Mouse (Mus musculus) lung, postnatal 0 days (tissue): ENCODE measurements at regions not wholly inside any gene's neighbourhood (a gene's known extent, or its start where the extent isn't known, plus 50 kb on each side); places are given as distances from the start of the nearest gene placed in this dataset.

Experiments
- CTCF ChIP-seq: IDR thresholded peaks from 2 replicates; pipeline ENCODE4 v1.5.1; 2016; ENCODE audit warnings: antibody characterized with exemption, mild to moderate bottlenecking
- EP300 ChIP-seq: IDR thresholded peaks from 2 replicates; pipeline ENCODE4 v1.6.1; 2016; ENCODE audit warnings: antibody characterized with exemption, mild to moderate bottlenecking, control low read depth

GRCm38 (mm10) chr1:12115041-12115828 is 701.3 kb downstream of the A830018L16Rik start:
- TF ChIP-seq CTCF (no peak), EP300 (no peak)
